Mouse (Mus musculus): Measurements from ENCODE around the gene Swi5.
"Not testable (repeated sequence)": the region's sequence is repeated elsewhere in the genome, so short reads cannot be mapped to it uniquely, and the experiment has no call there.

The Swi5 gene

GRCm38 (mm10) chr2:32311443-32312317 lies 23.8 kb upstream of the Swi5 start:
- DNase-seq (ENCODE audit: low read depth), result no peak

- no peak for DNase-seq (ENCODE audit: low read depth)
Observed at GRCm38 (mm10) chr2:32310096-32310845, 22.4 kb upstream of the Swi5 start.

- DNase-seq (ENCODE audit: low read depth), result no peak
Observed at GRCm38 (mm10) chr2:32308870-32309568, 21.1 kb upstream of the Swi5 start.

GRCm38 (mm10) chr2:32307941-32308760 lies 20.3 kb upstream of the Swi5 start:
- peak; percentile 46 for DNase-seq (ENCODE audit: low read depth)

- DNase-seq (ENCODE audit: low read depth), result no peak
Observed at GRCm38 (mm10) chr2:32307247-32307798, 19.4 kb upstream of the Swi5 start.

- DNase-seq (ENCODE audit: low read depth), result no peak
Observed at GRCm38 (mm10) chr2:32306176-32306575, 18.3 kb upstream of the Swi5 start.

GRCm38 (mm10) chr2:32305668-32306067 lies 17.8 kb upstream of the Swi5 start:
- no peak for DNase-seq (ENCODE audit: low read depth)

- DNase-seq (ENCODE audit: low read depth), result peak; percentile 45
Observed at GRCm38 (mm10) chr2:32304145-32304832, 16.4 kb upstream of the Swi5 start.

- DNase-seq (ENCODE audit: low read depth), result no peak
Observed at GRCm38 (mm10) chr2:32302952-32303351, 15.1 kb upstream of the Swi5 start.

- no peak for DNase-seq (ENCODE audit: low read depth)
Observed at GRCm38 (mm10) chr2:32299469-32299868, 11.6 kb upstream of the Swi5 start.

- DNase-seq (ENCODE audit: low read depth), result not testable (repeated sequence)
Observed at GRCm38 (mm10) chr2:32295842-32296241, 8.0 kb upstream of the Swi5 start.

- no peak for DNase-seq (ENCODE audit: low read depth)
Observed at GRCm38 (mm10) chr2:32295285-32295684, 7.4 kb upstream of the Swi5 start.

GRCm38 (mm10) chr2:32294348-32294747 lies 6.5 kb upstream of the Swi5 start:
- DNase-seq (ENCODE audit: low read depth), result no peak

- peak; percentile 65 for DNase-seq (ENCODE audit: low read depth)
Observed at GRCm38 (mm10) chr2:32289578-32289977, 1.7 kb upstream of the Swi5 start.

- DNase-seq (ENCODE audit: low read depth), result peak; percentile 32
Observed at GRCm38 (mm10) chr2:32288371-32288931, 576 bp upstream of the Swi5 start.

GRCm38 (mm10) chr2:32287334-32287840 lies 488 bp downstream of the Swi5 start, which contains the start of gene Golga2:
Golga2 (plus strand) TSS chr2:32287384.
- DNase-seq (ENCODE audit: low read depth), result no peak

GRCm38 (mm10) chr2:32283986-32284385 lies 3.9 kb downstream of the Swi5 start:
- DNase-seq (ENCODE audit: low read depth), result no peak

- DNase-seq (ENCODE audit: low read depth), result peak; percentile 68
Observed at GRCm38 (mm10) chr2:32282727-32283126, 5.1 kb downstream of the Swi5 start.

GRCm38 (mm10) chr2:32282289-32282688 lies 5.6 kb downstream of the Swi5 start:
- DNase-seq (ENCODE audit: low read depth), result no peak

- no peak for DNase-seq (ENCODE audit: low read depth)
Observed at GRCm38 (mm10) chr2:32275823-32276222, 12.1 kb downstream of the Swi5 start.
